Mouse (Mus musculus): ENCODE results near the gene Adamtsl4. TPM values are rescaled to one million over a fixed set of nuclear protein-coding genes. Genes with fewer than 3 reads are reported as not detected.
A peak's percentile ranks its signal among the peaks of the same experiment; 100 is the strongest.

The Adamtsl4 gene
- polyA plus RNA-seq (2015; fragmentation: Nextera tagmentation; extraction: Ambion mirVana), result 5.4 and 11.2 TPM in 2 replicates

DNA sequence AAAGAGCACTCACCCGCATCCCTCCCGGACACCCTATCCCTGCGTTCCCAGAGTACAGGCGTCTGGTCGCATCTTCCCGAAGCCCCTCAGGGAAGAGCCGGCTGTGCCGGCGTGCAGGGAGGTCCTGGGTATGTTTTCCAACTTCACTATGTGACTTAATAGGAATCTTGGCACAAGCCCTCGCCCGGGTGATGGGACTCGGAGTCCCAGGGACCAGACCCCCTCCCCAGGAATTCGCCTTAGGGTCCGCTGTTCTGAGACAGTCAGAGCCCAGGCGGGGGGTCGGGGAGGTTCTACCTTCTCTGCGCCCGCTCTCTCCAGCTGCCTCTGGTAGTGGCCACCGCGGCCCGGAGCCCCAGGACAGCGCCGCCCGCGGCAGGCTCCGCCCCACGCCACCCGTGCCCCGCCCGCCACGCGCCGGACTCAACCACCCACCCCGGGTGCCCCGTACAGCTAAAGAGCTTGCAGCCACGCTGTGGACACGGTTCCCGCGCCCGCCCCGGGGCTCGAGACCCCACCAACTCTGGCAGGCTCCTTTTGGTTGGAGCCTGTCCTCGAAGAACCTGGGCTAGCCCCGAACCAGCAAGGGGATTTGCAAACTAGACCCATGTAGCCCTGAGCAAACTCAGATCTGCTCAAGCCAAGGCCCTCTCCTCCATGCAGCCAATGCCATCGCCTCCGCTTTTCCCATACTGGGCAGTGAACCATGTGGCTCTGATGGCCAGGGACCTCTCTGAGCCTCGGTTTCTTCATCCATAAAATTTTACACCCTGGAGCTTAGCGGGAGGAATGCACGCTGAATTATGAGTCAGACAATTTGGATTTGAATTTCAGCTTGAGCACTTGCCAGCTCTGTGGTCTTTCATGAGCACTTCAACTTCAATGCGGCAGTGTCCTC is at the start of gene Adamtsl4:
Gene Adamtsl4, minus strand, starts transcription at position 394 of the 898 bp plus-strand sequence.
- Histone ChIP-seq H3K4me2 (peak within 1 kb of the TSS; percentile 93), H3K27me3 (no peaks in the 10 kb centered on the region), H3K4me1 (peaks cover 55% of the 10 kb centered on the region), H3K9me3 (no peaks in the 10 kb centered on the region), H3K9ac (peak within 1 kb of the TSS; percentile 29), H3K4me3 (peak within 1 kb of the TSS; percentile 48), H3K36me3 (no peaks in the 10 kb centered on the region), H3K27ac (peak within 1 kb of the TSS; percentile 91)
- ATAC-seq (ENCODE audit: insufficient number of reproducible peaks, low FRiP score, low TSS enrichment, low read depth), result peak; percentile 66
- WGBS, result 3% methylated on average over 50 of the region's 50 CpGs

DNA sequence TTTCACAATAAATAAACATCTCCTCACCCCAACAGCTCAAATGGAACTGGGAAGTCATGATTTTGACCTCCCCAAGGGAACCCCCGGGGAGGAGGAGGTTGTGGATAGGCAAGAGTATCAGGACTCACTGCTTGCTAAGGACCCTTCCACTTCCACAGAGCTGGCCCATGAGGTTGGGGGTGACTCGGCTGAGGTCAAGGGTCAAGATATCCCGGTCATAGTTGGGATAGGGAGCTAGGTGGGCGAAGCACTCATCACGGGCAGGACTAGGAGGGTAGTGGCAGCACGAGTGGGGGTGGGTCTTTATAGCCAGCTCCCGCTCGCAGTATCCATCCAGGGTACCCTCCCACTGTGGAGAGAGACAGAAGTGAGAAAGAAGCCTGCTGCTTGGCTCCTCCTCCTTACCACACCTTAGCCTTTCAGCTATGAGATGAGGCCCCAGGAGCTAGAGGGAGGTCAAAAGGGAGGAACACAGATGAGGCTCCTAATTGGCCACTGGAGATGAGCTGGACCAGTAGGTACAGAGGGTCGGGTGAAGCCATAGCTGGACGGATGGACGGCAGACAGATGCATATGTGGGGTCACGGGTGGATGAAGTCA is 47.5 kb upstream of the Adamtsl4 start:
- ATAC-seq (ENCODE audit: insufficient number of reproducible peaks, low FRiP score, low TSS enrichment, low read depth), result no peak
- H3K9ac ChIP-seq, result no peak overlapping the region

DNA sequence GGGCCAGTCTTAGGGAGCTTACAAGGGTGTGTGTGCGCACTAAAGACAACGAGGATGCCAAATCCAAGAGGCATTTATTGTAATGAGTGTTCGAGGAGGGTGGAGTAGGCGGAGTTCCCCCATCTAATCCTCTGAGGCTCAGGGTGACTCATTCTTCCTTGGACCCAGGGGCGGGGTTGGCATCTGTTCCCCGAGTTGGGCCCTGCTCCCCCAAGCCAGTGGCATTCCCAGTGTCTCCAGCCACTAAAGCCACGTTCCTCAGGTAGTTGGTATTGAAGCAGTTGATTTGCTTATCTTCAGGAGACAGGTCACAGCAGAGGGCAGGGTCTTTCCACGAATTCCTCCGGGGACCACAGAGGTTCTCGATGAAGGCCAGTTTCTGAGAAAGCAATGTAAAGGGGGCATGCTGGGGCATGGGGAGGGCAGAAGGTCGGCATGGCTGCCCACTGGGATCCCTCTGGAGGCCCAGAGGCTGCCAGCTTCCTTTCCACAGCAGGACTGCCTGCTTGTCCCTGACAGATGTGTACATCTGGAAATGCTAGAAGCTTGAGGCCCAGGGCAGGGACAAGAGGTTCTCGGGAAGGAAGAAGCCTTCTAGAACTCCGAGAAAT is 46.5 kb upstream of the Adamtsl4 start:
- WGBS, result 72% methylated on average over 13 of the region's 13 CpGs
- no peaks in the 10 kb centered on the region for H3K9me3 ChIP-seq
- H3K9ac ChIP-seq, result no peak overlapping the region
- H3K27me3 ChIP-seq, result no peaks in the 10 kb centered on the region
- peaks cover 11% of the 10 kb centered on the region; the same call in 1 of the 2 replicates for H3K4me1 ChIP-seq
- no peak for ATAC-seq (ENCODE audit: insufficient number of reproducible peaks, low FRiP score, low TSS enrichment, low read depth)
- H3K27ac ChIP-seq, result 0 out of 2 replicates have a peak overlapping the region, but pooled peaks have one; percentile 40
- peaks cover 22% of the 10 kb centered on the region for H3K36me3 ChIP-seq
- no peak overlapping the region for H3K4me3 ChIP-seq
- H3K4me2 ChIP-seq, result no peak overlapping the region

More for the DNA sequence above, 47.5 kb upstream of the Adamtsl4 start:
- no peaks in the 10 kb centered on the region for H3K9me3 ChIP-seq
- H3K4me3 ChIP-seq, result no peak overlapping the region
- H3K4me2 ChIP-seq, result no peak overlapping the region
- peaks cover 29% of the 10 kb centered on the region for H3K36me3 ChIP-seq
- peaks cover 14% of the 10 kb centered on the region; the same call in 1 of the 2 replicates for H3K4me1 ChIP-seq
- H3K27me3 ChIP-seq, result no peaks in the 10 kb centered on the region
- no peak overlapping the region; the same call in 1 of the 2 replicates for H3K27ac ChIP-seq
- WGBS, result 84% methylated on average over 12 of the region's 12 CpGs

DNA sequence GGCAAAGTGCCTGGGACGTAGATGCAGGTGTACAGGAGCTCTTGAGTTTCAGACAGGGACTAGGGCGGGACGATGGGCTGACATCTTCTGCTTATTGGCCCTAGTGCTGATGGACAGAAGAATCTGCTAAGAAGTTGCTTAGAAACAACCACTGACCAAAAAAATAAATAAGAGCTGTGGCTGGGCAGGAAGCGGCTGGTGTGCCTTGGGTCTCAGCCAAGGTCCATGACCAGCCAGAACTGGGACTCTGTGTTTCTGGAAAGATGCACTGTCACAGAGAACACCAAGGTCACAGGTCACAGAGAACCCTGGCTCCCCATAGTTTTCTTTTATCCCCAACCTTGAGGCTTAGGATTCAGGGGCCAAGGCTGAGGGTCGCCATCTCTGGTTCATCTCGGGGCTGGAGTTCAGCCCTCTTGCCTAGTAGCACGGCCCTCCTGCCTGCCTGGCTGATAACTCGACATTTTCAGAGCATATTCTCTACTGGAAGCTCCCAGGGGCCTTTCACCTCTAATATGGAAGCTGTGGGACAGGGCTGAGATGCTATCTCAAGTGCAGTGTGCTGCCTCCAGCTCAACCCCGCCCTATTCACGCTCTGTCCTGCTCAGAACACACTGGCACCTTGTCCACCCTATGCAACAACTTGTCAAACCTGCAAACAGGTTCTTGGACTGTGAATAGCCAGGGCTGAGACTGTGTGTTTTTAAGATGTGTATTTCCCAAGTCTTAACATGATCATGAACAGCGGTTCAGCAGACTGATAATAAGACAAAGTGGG is 45.2 kb upstream of the Adamtsl4 start:
- 81% methylated on average over 11 of the region's 11 CpGs for WGBS
- Histone ChIP-seq H3K9me3 (no peaks in the 10 kb centered on the region), H3K27me3 (no peaks in the 10 kb centered on the region), H3K27ac (no peak overlapping the region), H3K9ac (no peak overlapping the region), H3K36me3 (peaks cover 17% of the 10 kb centered on the region), H3K4me2 (no peak overlapping the region), H3K4me1 (peaks cover 10% of the 10 kb centered on the region; the same call in 1 of the 2 replicates), H3K4me3 (no peak overlapping the region)
- no peak for ATAC-seq (ENCODE audit: insufficient number of reproducible peaks, low FRiP score, low TSS enrichment, low read depth)

DNA sequence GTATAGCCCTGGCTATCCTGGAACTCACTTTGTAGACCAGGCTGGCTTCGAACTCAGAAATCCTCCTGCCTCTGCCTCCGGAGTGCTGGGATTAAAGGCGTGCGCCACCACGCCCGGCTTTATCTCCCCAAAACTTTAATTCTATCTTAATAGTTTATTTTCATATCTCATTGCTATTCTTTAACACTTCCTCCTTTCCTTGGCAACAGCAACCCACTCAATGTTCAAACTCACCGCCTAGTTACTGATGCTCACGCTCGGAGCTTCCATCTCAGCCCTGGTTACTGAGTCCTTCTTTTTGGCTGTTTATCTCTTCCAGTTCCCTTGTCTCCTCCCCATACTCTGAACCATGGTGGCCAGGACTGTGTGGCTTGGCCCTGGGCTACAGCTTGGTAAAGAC is 44.6 kb upstream of the Adamtsl4 start:
- 95% methylated on average over 9 of the region's 9 CpGs for WGBS
- no peak for ATAC-seq (ENCODE audit: insufficient number of reproducible peaks, low FRiP score, low TSS enrichment, low read depth)
- Histone ChIP-seq H3K36me3 (peaks cover 15% of the 10 kb centered on the region), H3K4me1 (peaks cover 10% of the 10 kb centered on the region; the same call in 1 of the 2 replicates), H3K27me3 (no peaks in the 10 kb centered on the region), H3K27ac (no peak overlapping the region), H3K4me2 (no peak overlapping the region), H3K4me3 (no peak overlapping the region), H3K9ac (no peak overlapping the region), H3K9me3 (no peaks in the 10 kb centered on the region)

DNA sequence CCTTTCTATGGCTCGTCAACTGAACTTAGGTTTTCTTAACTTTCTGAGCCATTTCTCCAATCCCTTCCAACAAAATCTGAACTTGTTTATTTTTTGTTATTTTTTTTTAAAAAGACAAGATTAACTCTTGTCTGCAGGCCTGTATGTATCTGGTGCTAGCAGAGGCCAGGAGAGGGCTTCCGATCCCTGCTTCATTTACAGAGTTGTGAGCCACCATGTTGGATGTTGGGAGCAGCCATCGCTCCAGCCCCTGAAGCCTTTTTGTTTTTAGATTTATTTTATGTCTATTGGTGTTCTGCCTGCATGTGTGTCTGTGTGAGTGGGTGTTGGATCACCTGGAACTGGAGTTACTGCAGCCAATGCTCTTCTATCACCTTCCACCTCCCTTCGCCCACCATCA is 44.1 kb upstream of the Adamtsl4 start:
- Histone ChIP-seq H3K9me3 (no peaks in the 10 kb centered on the region), H3K36me3 (peaks cover 15% of the 10 kb centered on the region), H3K4me1 (peaks cover 10% of the 10 kb centered on the region; the same call in 1 of the 2 replicates), H3K27ac (no peak overlapping the region), H3K4me3 (no peak overlapping the region), H3K27me3 (no peaks in the 10 kb centered on the region), H3K4me2 (no peak overlapping the region), H3K9ac (no peak overlapping the region)
- ATAC-seq (ENCODE audit: insufficient number of reproducible peaks, low FRiP score, low TSS enrichment, low read depth), result no peak
- WGBS, result 83% methylated on average over 4 of the region's 4 CpGs

DNA sequence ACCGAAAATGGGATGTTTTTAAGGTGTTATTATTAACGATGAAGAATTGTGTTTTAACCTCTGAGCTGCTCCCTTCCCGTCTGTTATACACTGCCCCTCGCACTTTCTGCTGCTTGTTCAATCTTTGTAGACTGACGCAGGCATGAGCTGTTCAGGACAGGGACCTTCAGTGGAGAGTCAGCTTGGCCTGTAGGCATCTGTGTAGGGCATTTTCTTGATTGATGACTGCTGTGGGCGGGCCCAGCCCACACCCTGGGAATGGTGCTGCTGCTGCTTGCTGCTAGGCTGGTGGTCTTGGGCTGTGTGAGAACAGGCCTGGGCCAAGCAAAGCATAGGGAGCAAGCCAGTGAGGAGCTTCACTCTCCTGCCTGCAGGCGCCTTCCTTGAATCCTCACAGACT is 42.7 kb upstream of the Adamtsl4 start:
- no peak overlapping the region for H3K27ac ChIP-seq
- no peak for ATAC-seq (ENCODE audit: insufficient number of reproducible peaks, low FRiP score, low TSS enrichment, low read depth)
- 73% methylated on average over 7 of the region's 7 CpGs for WGBS

DNA sequence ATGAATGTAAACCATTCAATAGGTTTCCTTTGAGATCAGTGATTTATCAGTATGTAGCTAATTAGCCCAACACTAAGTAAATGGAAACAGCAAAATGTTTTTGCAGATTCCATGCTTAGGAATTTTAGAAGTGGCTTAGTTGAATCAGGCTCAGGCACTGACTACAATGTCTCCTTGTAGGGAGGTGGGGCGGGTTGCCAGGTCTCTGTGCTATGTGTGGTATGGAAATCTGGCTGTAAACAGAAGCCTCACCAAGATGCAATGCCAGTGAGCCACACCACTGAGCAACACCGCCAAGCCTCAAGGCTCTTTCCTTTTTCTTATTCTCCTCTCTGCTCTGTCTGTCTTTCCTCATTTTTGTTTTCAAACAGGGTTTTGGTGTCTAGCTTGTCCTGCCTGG is 41.2 kb upstream of the Adamtsl4 start:
- 85% methylated on average over 2 of the region's 2 CpGs for WGBS
- no peak overlapping the region for H3K9ac ChIP-seq
- no peaks in the 10 kb centered on the region; the same call in 1 of the 2 replicates for H3K36me3 ChIP-seq
- peaks cover 2% of the 10 kb centered on the region; the same call in 1 of the 2 replicates for H3K4me1 ChIP-seq
- H3K4me2 ChIP-seq, result no peak overlapping the region
- H3K27me3 ChIP-seq, result no peaks in the 10 kb centered on the region
- no peak overlapping the region for H3K4me3 ChIP-seq
- H3K27ac ChIP-seq, result no peak overlapping the region
- no peak for ATAC-seq (ENCODE audit: insufficient number of reproducible peaks, low FRiP score, low TSS enrichment, low read depth)
- no peaks in the 10 kb centered on the region for H3K9me3 ChIP-seq

More for the DNA sequence above, 42.7 kb upstream of the Adamtsl4 start:
- Histone ChIP-seq H3K4me2 (no peak overlapping the region), H3K27me3 (no peaks in the 10 kb centered on the region), H3K4me1 (peaks cover 8% of the 10 kb centered on the region; the same call in 1 of the 2 replicates), H3K9me3 (no peaks in the 10 kb centered on the region), H3K36me3 (peaks cover 3% of the 10 kb centered on the region; the same call in 1 of the 2 replicates), H3K9ac (no peak overlapping the region), H3K4me3 (no peak overlapping the region)

DNA sequence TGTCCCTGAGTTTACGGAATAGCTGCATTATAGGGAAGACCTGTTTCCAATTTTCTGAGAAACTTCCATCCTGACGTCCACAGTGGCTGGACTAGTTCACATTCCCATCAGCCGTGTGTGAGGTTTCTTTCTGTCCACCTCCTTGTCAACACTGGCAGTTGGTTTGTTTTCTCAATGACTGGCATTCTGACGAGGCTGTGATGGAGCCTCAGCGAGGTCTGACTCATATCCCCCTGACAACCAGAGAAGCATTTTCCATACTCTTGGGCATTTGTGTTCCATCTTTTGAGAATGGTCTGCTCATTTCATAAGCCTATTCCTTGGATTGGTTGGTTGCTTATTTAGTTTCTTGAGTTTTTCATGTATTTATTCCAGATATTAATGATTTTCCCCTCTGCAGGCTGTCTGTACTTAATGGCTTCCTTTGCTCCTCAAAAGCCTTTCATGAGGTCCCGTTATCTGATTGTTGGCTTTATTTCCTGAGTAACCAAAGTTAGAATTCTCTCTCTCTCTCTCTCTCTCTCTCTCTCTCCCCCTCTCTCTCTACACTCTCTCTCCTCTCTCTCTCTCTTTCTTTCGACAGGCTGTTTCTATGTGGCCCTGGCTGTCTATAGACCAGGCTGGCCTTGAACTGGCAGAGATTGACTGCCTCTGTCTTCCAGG is 39.1 kb upstream of the Adamtsl4 start:
- 56% methylated on average over 7 of the region's 7 CpGs for WGBS
- H3K36me3 ChIP-seq, result no peaks in the 10 kb centered on the region
- H3K27ac ChIP-seq, result no peak overlapping the region
- no peaks in the 10 kb centered on the region for H3K4me1 ChIP-seq
- H3K27me3 ChIP-seq, result no peaks in the 10 kb centered on the region
- no peaks in the 10 kb centered on the region for H3K9me3 ChIP-seq
- H3K4me3 ChIP-seq, result no peak overlapping the region
- H3K9ac ChIP-seq, result no peak overlapping the region
- ATAC-seq (ENCODE audit: insufficient number of reproducible peaks, low FRiP score, low TSS enrichment, low read depth), result no peak
- H3K4me2 ChIP-seq, result no peak overlapping the region

DNA sequence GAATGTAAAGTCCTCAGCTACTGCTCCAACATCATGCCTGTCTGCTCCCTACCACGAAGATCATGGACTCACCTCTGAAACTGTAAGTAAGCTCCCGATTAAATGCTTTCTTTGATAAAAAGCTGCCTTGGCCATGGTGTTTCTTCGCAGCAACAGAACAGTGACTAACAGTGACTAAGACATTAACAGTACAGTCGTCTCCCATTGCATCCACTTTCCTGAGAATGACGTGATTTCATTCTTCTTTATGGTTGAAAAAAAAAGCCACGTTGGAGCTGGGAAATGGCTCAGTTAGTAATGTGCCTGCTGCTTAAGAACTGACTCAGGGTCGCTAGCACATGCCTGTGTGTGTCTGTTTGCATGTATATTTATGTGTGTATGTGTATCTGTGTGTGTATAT is 38.1 kb upstream of the Adamtsl4 start:
- WGBS, result 81% methylated on average over 7 of the region's 7 CpGs
- Histone ChIP-seq H3K9me3 (no peaks in the 10 kb centered on the region), H3K27me3 (no peaks in the 10 kb centered on the region), H3K9ac (no peak overlapping the region), H3K4me2 (no peak overlapping the region), H3K4me1 (no peaks in the 10 kb centered on the region), H3K27ac (no peak overlapping the region), H3K36me3 (no peaks in the 10 kb centered on the region), H3K4me3 (no peak overlapping the region)
- ATAC-seq (ENCODE audit: insufficient number of reproducible peaks, low FRiP score, low TSS enrichment, low read depth), result no peak

DNA sequence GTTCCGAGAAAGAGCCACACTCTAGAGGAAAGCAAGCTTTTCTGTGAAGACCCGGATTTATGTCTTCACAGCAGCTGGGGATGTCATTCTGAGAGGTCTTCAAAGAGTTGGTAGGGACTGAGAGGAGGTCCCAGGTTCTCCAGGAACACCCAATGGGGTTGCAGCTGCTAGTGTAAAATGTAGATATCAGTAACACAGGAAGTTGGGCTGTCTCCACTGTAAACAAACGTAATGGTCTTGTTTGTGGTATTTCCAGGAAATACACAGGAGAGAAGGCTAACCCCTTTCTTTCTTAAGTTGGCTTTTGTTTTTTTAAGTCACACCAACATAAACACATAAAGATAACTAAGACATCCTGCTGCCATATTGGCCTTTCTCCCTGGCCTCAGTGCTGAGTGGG is 34.7 kb upstream of the Adamtsl4 start:
- no peak for ATAC-seq (ENCODE audit: insufficient number of reproducible peaks, low FRiP score, low TSS enrichment, low read depth)
- no peak overlapping the region for H3K9ac ChIP-seq
- H3K27ac ChIP-seq, result no peak overlapping the region
- no peaks in the 10 kb centered on the region for H3K4me1 ChIP-seq
- H3K4me2 ChIP-seq, result no peak overlapping the region
- no peaks in the 10 kb centered on the region for H3K36me3 ChIP-seq
- WGBS, result 68% methylated on average over 3 of the region's 3 CpGs
- H3K4me3 ChIP-seq, result no peak overlapping the region
- H3K9me3 ChIP-seq, result no peaks in the 10 kb centered on the region
- H3K27me3 ChIP-seq, result no peaks in the 10 kb centered on the region

All from limb, embryonic 15.5 days (tissue).